Mouse (Mus musculus) gastrocnemius, postnatal 14 days (tissue): Measurements from ENCODE around the gene Adam3. TPM values are rescaled to one million over a fixed set of nuclear protein-coding genes. Genes with fewer than 3 reads are reported as not detected.

Experiments used
- DNase-seq: peaks from one replicate; pipeline ENCODE4 v3.0.0; 2021; ENCODE audit warnings: mixed read lengths
- intact Hi-C: fragments of 180-260 bp; cut with DNase I; formaldehyde crosslinking; loops from one replicate; pipeline ENCODE4 v1.15.1; 2025; ENCODE audit warnings: low total_unique reads
- long read RNA-seq, 2 experiments: library from polyadenylated mRNA; stranded (forward); transcript quantifications; one replicate each; pipeline ENCODE4 v2.0.0; 2021
- total RNA-seq, 2 experiments: library from RNA; stranded (reverse); gene quantifications; 2 replicates each; pipeline ENCODE4 v1.2.3; 2021

Gene Adam3
- not detected for total RNA-seq
- long read RNA-seq, experiment 1: 0 reads
- long read RNA-seq, experiment 2: 0 reads

- DNase-seq: no peak
- intact Hi-C loops: no loop called here
These were observed at the start of gene Adam3 for GRCm38 (mm10) chr8:24725630-24726029. Adam3 (minus strand) TSS chr8:24725852.

- no peak for DNase-seq
- intact Hi-C loops: no loop called here
These were observed 596 bp downstream of the Adam3 start for GRCm38 (mm10) chr8:24724886-24725626.

Other genes starting within 250 kb of the Adam3 start
- under 1 TPM in 1 of 2 experiments, not detected in 1; 0.39 TPM for gene Adam5, start 98.5 kb upstream of the Adam3 start, total RNA-seq